Mouse (Mus musculus): Measurements from ENCODE around the gene Rtl9. TPM values are rescaled to one million over a fixed set of nuclear protein-coding genes. Genes with fewer than 3 reads are reported as not detected.
A peak's percentile ranks its signal among the peaks of the same experiment; 100 is the strongest.

Gene Rtl9
- total RNA-seq (2021): under 1 TPM; 0.70 to 0.71 TPM

DNA sequence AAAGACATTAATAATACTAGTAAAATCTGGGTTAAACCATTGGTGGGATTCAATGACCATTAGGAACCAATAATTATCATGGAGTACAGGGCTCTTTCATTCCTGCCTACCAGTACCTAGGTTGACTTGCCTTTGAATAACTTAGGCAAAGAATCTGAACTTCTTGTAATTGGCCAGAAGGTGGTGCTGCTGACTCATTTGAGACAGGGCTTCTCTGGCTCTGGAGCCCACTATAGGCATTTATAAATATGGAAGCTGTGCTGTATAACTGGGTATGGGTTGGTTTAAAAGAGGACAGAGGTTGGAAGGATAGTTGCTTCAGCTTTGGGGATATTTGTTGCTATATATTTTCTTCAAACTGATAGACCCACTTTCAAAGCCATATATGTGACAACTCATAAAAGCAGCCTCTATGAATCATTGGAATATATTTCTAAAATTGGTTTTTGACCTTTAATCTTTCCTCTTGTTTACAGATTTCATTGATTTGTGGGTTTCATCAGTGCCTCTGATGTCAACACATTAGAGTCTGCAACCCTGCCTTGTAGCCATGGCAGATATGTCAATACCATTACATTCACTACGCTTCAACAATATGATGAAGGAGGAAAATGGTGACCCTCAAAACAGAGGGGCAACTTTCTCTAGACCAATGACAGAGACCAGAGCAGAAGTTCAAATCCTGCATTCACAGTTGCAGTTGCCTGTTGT, at the start of gene Rtl9:
Gene Rtl9 (plus strand): TSS at position 551 of the 711 bp plus-strand sequence.
- DNase-seq: no peak

DNA sequence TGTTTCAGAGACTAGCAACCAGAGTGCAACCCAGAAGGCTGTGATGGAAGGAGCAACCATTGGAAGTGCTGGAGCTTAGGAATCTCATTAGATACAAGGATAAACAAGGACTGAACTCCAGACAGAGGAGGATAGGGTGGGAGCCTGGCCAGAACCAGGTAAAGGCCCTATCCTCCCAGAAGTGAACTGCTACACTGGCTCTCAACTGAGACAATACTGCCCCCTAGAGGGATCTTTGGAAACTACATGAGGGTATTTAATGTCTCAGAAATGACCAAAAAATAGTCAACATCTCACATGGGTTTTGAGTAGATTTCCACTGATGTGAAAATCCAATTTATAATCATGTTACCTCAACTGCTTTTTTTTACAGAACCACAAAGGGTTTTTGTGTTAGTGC, 47.9 kb upstream of the Rtl9 start:
- DNase-seq: no peak

DNA sequence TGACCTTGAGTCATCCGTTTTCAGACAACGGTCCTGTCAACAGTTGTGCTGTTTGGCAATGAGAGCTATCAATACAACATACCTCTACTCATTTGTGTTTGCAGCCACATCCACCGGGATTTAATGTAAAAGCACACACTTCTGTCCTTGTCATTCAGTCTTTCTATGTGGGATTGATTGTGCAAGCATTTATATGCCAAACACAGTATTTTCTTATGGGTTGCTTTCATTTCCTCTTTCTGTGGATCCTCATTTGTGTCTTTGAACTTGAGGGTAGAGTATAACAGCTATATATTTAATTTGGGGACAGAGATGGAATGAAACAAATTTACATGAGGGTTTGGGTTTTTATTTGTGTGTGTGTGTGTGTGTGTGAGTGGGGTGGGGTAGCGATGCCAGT, 47.5 kb upstream of the Rtl9 start:
- DNase-seq: no peak

DNA sequence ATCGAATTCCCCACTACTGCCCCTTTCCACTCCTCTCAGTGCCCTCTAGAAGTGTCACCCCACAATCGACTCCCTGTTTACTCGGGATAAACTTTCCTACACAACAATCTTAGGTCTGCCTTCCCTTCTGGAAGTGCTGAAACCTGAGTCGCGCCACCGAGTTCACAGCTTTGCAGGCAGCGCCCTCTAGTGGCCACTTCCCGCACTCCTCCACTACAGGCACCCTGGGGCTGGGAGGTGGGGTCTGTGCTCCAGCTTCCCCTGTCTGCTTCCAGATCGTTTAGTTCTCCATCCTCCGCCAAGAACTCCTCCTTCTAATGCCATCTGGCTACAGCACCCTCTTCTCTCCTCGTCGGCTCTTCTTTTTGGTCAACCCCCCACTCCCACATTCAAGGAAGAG, 40.6 kb upstream of the Rtl9 start:
- peak; percentile 50 to 68 for DNase-seq

DNA sequence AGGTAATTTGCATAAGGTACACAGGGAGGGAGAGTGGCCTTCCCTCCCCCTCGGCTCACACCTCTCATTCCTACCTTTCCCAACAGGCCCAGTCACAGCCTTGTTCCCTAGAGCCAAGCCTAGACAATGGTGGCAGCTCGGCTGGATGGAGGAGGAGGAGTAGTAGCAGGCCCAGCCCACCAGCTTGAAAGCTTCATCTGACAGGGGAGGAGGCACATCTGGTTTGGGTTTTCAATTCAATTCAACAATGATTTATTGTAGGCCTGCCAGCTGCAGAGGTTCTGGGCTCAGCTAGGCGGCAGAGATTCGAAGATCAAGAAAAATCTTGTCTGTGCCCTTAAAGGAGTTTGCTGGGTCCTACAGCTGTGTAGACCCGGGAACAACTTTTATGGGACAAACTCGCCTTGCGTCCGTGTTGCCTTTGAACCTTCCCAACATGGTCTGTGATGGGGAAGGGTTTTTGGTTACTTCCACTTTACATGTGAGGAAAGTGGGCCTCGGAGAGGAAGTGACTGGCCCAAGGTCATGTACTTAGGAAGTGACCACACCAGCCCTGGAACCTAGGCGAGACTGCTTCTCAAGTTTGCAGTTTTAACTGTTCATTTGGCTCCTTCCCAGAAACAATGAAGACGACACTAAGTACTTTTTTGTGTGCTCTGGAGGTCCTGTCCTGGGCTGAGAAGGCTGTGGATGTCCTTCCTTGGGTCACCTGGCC, 36.6 kb upstream of the Rtl9 start:
- DNase-seq: no peak

DNA sequence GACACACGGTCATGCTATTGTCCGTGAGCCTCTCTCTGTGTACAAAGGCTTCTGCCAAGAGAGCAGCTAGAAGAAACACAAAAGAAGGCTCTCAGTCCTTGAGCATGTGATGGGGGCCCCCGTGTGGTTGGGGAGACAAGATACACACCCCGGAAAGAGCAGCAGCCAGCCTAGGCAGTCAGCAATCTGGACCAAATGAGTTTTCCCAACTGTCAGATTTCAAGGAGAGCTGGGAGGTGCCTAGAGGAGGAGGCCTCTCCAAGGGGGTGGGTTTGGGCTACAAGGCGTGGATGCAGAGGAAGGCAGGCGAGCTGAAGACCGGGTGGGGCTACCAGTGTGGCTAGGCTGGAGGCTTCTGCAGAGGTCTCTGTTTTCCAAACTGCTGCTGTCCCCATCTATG, 35.6 kb upstream of the Rtl9 start:
- peak in 1 of 2 experiments; percentile 3 for DNase-seq

DNA sequence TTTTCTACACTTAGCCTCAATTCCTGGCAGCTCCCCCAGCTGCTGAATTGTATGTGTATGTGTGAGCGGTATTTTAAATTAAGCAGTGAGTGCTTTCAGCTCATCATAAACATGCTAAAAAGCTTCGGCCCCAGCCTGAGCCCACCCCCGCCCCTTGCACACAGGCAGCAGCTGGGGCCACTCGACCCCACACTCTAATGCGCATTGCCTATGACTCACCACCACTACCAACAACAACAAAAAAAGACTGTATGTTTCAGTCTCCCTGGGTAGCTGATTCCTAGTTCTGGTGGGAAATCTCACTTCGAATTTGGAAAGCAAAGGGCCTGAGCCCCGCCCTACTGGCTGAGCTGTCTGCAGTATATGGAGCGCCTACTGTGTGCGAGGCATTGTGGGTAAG, 35.1 kb upstream of the Rtl9 start:
- no peak for DNase-seq

DNA sequence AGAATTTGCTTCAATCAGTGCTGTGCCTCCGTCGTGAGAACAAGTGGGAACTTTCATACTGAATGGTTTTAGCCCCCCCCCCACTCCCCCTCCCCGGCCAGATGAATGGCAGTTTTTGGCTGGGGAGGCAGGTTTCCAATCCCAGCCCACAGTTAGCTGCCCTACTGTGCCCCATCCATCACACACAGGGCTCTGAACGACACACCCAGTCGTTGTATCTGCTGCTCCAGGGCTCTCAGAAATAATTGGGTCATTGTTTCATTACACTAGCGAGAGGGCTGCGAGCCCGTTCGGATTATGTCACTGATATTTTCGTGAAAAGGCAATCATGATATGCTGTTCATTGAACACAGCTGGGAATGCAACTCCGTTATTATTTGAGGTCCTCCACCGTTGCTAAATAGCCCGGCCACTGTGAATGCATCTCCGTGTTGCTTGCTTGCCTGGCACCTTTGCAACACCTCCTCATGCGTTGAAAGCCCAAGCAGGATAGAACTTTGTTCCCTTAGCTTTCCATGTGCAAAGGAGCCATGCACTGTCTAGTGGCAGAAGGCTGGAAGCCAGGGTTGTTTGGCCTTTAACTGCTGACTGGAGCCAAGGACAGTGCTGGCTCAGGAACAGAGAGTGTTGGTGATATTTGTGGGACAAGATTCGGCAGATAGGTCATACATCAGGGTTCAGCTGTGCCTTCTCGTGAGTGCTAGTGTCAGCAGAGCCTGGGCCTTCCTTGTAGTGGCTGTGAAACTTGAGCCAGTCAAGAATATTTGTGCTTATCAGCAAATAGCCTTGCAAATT, 32.9 kb upstream of the Rtl9 start:
- no peak for DNase-seq

DNA sequence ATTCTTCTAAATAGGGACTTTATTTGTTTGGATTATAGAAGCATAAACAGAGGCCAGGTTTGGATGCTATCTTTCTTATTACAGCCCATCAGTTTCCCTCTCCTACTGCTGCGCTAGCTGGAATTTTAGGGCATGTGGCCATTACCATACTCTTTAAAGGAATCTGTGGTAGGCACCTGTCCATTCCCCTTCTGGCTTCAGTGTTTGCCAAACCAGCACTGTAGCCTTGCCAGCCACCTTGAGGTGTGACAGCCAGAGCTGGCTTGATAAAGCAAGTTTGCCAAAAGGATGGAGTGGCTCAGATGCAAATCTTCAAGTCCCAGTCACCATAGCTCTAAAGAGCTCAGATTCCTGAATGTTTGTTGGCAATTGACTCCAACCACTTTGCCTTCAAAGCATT, 32.3 kb upstream of the Rtl9 start:
- no peak for DNase-seq

DNA sequence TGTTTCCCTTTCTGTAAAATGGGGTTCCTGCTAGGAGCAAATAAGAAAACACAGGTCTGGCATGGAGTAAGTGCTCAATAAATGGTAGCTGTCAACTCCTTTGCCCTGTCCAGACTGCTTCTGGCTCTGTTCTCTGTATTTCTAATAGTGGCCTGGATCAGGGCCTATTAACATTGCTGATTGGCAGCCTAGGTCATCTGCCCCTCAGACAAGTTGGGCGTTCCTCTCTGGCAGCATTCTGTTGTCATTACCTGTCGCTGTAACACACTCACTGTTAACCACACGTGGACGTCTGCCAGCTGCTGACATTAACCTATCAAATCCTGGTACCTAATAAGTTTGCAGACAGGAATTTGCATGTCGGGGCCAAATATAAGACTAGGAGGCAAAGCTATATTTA, 31.8 kb upstream of the Rtl9 start:
- no peak for DNase-seq

DNA sequence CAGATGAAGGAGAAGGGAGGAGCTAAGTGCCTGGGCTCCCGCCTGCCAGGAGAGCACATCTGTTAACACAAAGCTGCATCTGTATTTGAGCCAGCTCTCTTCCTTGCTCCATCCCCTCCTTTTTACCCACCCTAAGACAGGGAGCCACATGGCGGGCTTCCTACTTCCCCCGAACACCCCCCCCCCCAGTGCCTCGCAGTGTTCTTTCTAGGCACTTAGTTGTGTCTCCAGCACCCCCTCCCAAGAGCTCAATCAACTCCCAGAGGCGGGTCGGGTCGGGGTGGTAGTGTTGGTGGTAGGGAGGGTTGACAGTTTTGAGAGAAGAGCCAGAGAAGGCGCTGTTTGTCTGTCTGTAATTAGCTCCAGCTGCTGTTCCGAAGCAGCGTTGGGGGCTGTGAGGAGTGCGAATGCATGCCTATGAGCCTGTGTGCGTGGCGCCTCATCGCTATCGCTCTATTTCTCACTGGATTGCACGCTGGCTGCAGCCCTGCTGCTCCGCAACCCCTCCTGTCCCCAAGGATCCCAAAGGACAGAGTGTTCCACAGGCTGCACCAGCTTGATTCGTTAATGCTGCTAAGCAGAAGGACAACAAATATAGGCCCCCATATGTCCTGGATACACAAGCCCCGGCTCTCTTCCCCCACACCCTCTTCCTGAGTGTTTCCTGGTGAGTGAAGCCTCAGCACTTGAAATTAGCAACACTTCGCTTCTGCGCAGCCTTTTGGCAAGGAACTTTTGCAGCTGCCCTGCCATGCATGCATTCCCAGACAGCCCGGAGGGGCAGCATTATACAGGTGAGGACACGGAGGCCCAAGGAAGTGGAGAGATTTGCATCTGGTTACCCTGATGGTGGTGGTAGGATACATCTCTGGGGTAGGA, 18.7 kb upstream of the Rtl9 start:
- peak in 1 of 2 experiments; percentile 21 for DNase-seq

DNA sequence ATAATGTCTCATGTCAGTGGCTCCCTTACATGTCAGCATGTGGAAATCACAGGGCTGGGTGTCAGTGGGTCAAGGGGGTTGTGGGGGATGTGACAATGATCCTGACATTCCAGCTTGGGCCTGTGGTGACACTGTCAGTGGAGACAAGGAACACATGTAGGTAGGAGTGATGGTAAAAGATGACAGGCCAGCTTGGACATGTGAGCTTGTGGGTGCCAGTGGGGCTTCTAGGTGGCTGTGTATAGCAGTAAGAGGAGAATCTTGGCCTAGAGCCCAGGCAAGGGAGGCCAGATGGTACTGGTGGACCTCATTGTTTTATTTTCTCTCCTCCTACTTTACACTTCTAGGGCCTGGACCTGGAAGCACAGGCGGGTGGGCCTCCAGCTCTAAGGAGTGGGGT, 16.7 kb upstream of the Rtl9 start:
- no peak for DNase-seq

DNA sequence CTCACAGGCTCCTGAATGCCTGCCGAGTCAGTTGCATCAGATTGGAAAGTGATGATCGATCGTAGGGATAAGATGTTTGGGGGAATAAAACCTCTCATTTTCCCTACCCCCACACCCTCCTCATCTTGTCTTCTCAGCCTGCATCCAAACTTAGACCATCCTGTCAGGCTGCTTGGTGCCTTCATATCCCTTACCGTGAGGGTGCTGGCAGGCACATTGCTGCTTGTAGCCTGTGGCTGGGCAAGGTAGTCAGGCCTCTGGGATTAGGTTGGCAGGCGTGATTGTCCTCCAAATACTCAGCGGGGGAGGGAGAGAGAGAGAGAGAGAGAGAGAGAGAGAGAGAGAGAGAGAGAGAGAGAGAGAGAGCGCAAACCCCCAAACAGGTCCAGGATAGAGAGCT, 11.2 kb upstream of the Rtl9 start:
- no peak for DNase-seq

DNA sequence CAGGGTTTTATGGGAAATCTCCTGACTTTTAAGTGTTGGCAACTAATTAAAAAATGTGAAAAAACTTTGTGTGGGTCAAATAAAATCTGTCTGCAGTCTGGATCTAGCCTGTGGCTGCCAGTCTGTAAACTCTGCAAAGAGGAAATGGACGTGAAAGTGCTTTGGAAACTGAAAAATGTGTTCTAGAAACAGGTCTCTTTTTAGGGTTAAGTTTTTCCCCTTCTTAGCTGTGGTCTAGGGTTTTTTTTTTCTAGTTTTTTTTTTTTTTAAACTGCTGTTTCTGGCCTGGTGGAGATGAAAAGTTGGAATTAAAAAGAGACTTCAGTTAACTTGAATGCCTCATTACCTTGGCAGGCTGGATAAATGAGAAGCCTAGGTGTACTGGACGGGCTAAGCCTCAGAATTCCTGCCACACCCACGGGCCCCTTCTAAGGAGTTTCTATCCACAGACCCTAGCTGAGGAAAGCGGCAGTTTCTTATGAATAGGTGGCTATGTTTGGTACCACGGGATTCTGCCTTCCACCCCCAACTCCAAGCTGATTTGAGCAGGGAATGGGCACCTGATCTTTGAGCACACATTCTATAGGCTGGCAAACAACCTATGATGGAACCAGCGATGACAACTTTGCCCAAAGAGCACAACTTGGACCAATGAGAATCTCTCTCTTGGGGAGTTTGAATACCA, 8.3 kb upstream of the Rtl9 start:
- no peak for DNase-seq

DNA sequence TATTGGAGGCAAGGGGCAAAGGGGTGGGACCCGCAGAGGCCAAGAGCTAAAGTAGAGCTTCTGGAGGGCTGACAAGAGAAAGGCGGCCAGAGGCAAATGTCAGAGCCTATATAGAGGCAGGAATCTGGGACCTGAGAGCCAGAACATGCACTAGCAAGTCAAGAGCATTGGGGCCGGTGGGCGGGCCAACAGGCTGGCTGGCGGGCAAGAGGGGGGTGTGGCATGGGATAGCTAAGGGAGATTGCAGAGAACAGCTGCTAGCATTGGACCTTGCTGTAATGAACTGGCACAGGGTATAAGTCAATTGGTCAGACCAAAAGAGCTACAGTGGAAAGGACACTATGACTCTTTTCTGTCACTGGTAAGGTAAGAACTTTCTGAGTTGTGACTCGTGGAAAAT, 1.8 kb upstream of the Rtl9 start:
- DNase-seq: no peak

DNA sequence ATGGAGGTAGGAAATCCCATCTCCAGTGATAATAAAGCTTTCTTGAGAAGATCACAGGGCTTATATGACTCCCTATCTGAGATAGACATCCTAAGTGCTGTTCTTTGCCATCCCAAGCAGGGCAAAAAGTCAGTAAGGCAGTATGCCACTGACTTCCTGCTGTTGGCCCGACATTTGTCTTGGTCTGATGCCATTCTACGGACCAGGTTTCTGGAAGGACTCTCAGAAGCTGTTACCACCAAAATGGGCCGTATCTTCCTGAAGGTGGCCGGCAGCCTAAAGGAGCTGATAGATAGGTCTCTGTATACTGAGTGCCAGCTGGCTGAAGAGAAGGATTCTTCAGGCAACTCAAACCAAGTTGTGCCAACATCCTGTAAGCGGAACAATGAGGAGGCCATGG, 3.8 kb downstream of the Rtl9 start:
- DNase-seq: no peak

DNA sequence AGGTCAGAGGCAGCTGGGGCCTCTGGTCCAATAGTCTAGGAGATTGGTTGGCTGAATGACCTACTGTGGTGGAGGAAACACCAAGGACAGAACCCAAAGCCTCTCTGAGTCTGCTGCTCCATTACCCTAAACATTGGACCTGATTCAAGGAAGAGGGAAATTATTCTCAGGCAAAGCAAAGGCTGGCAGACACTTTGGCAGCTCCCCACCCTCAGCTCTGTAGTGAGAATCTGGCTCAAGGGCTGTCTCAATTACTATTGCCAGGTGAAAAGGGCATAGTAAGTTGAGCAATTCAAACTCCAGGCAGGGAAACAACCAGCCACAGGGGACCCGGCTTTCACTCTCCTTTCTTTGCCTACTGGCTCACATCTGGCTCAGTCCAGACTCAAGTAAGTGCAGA, 6.5 kb downstream of the Rtl9 start:
- no peak for DNase-seq

DNA sequence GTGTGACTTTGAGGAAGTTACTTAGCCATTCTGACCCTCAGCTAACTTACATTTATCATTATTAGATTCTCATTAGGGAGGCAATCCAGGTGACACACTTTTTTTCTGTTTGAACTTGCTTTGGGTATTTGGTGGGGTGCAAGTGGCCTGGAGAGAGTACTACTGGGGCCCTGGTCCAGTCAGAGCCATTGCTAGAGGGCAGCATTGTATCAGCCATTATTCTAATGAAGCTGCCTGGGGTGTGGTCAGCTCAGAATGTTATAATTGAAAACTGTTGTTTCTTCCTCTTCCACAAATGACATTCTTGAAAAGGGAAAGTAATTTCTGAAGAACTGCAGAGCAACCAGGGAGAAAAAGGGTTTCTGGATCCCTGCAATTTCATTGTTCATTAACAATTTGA, 13.2 kb downstream of the Rtl9 start:
- DNase-seq: no peak

Data from layer of hippocampus, postnatal 36 days (tissue).